Mouse (Mus musculus) hindbrain, embryonic 10.5 days (tissue): Measurements from ENCODE around the gene Smarcd1. TPM values are rescaled to one million over a fixed set of nuclear protein-coding genes. Genes with fewer than 3 reads are reported as not detected.

ENCODE experiments used
- DNase-seq: peaks from one replicate; pipeline ENCODE4 v3.0.0-alpha.2; 2017; ENCODE audit warnings: low spot score
- H3K27ac ChIP-seq: fragments of 300-500 bp; sonication (generic); 2 replicates; pipeline ENCODE4 v1.5.1; 2016; ENCODE audit warnings: mild to moderate bottlenecking, moderate library complexity
- H3K27me3 ChIP-seq: fragments of 300-500 bp; sonication (generic); 2 replicates; pipeline ENCODE4 v1.6.1; 2016; ENCODE audit warnings: mild to moderate bottlenecking; ENCODE audit not compliant: poor library complexity, insufficient read depth, severe bottlenecking
- H3K36me3 ChIP-seq: fragments of 300-500 bp; sonication (generic); 2 replicates; pipeline ENCODE4 v1.6.1; 2016; ENCODE audit warnings: mild to moderate bottlenecking, moderate library complexity
- H3K4me1 ChIP-seq: fragments of 300-500 bp; sonication (generic); replicated peaks from 2 replicates; pipeline ENCODE4 v1.6.1; 2016; ENCODE audit warnings: mild to moderate bottlenecking
- H3K4me3 ChIP-seq: fragments of 300-500 bp; sonication (generic); 2 replicates; pipeline ENCODE4 v1.5.1; 2016; ENCODE audit warnings: mild to moderate bottlenecking, moderate library complexity
- H3K9me3 ChIP-seq: fragments of 300-500 bp; sonication (generic); 2 replicates; pipeline ENCODE4 v1.6.1; 2016; ENCODE audit warnings: mild to moderate bottlenecking, moderate library complexity
- WGBS: fragments of 180-500 bp; shearing (Covaris S2); methylation state at CpG from one replicate; pipeline ENCODE4 v1.1.7; 2016; 5-methylcytosine and 5-hydroxymethylcytosine counted together
- polyA plus RNA-seq: library from polyadenylated mRNA; unstranded; fragments of >200 nt; fragmentation: Nextera tagmentation; extraction: Ambion mirVana; gene quantifications from 2 replicates; pipeline ENCODE4 v1.2.1, GENCODE M21; 2016

Gene Smarcd1
- 101 and 118 TPM in 2 replicates for polyA plus RNA-seq

DNA sequence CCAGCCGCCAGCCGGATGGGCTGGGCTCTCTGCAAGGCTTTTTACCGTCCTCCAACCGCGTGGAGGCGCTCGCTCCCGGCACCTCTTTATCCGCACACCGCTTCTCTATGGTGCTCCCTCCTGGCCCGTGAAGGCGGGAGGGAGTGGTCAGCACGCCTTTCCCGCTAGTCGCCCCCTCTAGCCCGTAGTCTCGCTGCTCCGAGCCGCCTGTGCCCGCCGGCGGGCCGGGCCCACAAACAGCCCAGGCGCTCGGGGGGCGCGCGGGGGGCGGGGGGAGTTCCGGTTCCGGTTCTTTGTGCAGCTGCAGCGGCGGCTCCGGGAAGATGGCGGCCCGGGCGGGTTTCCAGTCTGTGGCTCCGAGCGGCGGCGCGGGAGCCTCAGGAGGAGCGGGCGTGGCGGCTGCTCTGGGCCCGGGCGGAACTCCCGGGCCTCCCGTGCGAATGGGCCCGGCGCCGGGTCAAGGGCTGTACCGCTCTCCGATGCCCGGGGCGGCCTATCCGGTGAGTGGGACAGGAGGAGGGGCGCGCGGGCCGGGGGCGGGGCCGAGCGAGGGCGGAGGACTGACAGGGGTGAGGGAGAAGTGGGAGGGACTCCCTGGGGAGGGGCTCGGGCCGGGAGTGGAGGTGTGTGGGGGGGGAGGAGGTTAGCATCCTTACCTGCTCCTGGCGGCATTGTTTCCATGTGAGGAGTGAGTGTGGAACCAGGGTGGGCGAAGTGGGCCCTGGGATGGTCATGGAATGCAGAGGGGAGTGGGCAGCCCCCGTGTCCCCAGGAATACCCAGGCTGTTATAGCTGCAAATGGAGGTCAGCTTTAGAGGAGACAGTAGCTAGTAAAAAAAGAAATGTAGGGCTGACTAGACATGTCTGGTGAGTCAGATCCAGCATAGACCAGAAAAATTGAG lies at the start of gene Smarcd1:
Gene Smarcd1, plus strand, starts transcription at position 131 of the 902 bp plus-strand sequence.
- Histone ChIP-seq H3K27me3 (peaks cover 18% of the 10 kb centered on the region), H3K9me3 (no peaks in the 10 kb centered on the region), H3K27ac (peak within 1 kb of the TSS; percentile 100), H3K36me3 (peaks cover 51% of the 10 kb centered on the region), H3K4me3 (peak within 1 kb of the TSS; percentile 88), H3K4me1 (peaks cover 56% of the 10 kb centered on the region)
- DNase-seq: peak; percentile 98
- WGBS: under 1% methylated on average over 71 of the region's 71 CpGs

DNA sequence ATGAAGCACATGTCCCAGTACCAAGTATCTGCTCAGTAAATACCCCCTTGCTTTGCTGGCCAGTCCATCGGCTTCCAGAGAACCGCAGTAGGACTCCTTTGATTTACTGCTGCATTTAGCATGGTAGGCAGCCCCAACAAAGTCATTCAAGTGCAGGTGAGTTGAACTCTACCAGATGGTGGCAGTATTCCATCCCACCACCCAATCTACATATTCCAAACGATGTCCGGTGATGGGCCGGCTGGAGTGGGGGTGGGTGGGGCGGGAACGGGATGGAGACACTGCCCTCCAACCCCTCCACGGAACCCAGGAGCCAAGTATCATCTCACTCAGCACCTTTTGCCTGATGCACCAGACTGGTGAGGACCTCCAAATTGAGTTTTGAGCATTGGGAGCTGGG lies 48.6 kb upstream of the Smarcd1 start:
- Histone ChIP-seq H3K27me3 (peaks cover 51% of the 10 kb centered on the region), H3K27ac (peak overlapping the region; percentile 78), H3K4me3 (peak overlapping the region; percentile 45)

DNA sequence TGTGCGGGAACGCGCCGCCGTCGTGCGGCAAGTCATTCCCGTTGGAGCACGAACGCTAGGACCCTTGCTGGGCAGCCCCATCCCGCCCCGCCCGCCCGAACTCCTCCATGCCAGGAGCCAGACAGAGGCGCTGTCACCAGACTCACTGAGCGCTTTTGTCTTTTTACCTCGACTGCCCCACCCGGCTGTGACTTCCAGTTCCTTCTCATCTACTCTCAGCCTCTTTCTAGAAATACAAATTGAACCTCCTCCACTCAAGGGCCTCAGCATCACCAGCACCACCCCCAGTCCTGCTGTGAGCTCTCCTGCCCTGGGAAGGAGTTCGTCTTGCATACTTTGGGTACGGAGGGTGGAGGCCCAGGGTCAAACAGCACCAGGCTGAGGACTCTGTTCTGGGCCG lies 48.1 kb upstream of the Smarcd1 start:
- H3K36me3 ChIP-seq: no peaks in the 10 kb centered on the region
- no peak for DNase-seq
- WGBS: 3% methylated on average over 21 of the region's 21 CpGs
- H3K27ac ChIP-seq: peak overlapping the region; percentile 78
- no peaks in the 10 kb centered on the region for H3K9me3 ChIP-seq
- peaks cover 50% of the 10 kb centered on the region for H3K4me1 ChIP-seq
- peak overlapping the region; percentile 45 for H3K4me3 ChIP-seq
- H3K27me3 ChIP-seq: peaks cover 51% of the 10 kb centered on the region

More for the DNA sequence above, 48.6 kb upstream of the Smarcd1 start:
- Histone ChIP-seq H3K4me1 (peaks cover 56% of the 10 kb centered on the region), H3K9me3 (no peaks in the 10 kb centered on the region), H3K36me3 (no peaks in the 10 kb centered on the region)
- DNase-seq: peak; percentile 55
- 10% methylated on average over 8 of the region's 8 CpGs for WGBS

DNA sequence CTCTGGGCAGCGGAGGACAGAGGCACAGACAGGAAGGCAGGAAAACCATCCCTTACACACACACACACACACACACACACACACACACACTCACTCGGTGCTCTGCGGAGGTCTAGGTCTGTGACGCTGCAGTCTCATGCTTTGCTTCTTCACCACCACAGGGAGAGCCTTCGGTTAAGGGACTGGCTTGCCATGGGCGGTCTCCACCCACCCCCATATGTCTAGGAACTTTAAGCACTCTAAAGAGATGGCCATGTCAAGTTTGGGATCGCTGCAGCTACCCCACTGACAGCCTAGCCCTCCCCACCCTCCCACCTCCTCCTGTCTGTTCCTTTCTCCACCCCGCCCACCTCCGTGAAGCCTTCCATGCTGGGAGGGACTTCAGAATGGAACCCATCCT lies 46.0 kb upstream of the Smarcd1 start:
- peaks cover 32% of the 10 kb centered on the region for H3K4me1 ChIP-seq
- WGBS: 44% methylated on average over 9 of the region's 9 CpGs
- peaks cover 55% of the 10 kb centered on the region for H3K27me3 ChIP-seq
- H3K4me3 ChIP-seq: no peak overlapping the region
- no peaks in the 10 kb centered on the region for H3K9me3 ChIP-seq
- DNase-seq: no peak
- H3K36me3 ChIP-seq: no peaks in the 10 kb centered on the region
- 0 out of 2 replicates have a peak overlapping the region, but pooled peaks have one; percentile 17 for H3K27ac ChIP-seq

DNA sequence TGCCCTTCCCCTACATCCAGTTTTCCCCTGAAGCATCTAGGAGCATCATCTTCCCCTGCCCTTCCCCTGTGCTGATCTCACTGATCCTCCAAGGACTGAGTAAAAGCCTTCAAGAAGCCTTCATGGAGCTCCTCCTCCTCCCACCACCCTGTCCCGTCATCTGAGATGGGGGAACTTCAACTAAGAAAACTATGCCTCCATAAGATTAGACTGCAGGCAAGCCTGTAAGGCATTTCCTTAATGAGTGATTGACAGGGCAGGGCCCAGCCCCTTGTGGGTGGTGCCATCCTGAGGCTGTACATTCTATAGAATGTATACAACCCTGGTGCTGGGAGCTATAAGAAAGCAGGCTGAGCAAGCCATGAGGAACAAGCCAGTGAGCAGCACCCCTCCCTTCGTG lies 43.5 kb upstream of the Smarcd1 start:
- Histone ChIP-seq H3K4me1 (peaks cover 28% of the 10 kb centered on the region), H3K9me3 (no peaks in the 10 kb centered on the region), H3K27ac (no peak overlapping the region), H3K36me3 (no peaks in the 10 kb centered on the region), H3K4me3 (no peak overlapping the region), H3K27me3 (peaks cover 55% of the 10 kb centered on the region)
- DNase-seq: no peak
- WGBS: 57% methylated on average over 2 of the region's 2 CpGs

DNA sequence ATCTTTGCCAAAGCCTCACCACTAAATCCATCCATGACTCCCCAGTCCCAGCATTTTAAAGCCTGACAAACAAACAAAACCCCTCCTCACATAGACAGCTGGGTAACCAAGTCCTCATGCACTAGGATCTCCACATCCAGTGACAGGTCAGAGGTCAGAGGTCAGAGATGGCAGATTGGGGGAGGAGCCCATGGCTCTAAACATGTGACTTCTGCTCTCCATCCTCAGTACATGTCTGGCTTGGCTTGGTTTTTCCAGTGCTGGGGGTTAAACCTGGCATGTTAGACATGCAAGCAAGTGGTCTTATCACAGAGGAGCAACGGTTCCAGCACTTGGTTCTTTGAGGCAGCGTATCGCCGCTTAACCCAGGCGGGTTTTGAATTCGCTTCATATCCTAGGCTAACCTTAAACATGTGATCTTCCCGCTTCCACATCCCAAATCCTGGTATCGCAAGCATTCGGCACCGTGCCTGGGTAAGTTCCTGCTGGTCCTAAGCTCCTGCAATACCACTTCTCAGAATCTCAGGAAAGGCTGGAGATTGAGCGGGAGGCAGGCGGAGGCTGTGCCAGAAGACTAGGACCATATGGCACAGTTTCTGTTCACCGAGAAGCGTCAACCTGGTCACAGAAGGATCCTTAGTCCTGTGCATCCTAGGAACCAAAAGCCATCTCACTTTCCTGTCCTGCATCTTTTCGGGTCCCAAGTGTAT lies 40.7 kb upstream of the Smarcd1 start:
- Histone ChIP-seq H3K4me1 (peaks cover 39% of the 10 kb centered on the region), H3K27me3 (peaks cover 53% of the 10 kb centered on the region), H3K4me3 (no peak overlapping the region), H3K27ac (0 out of 2 replicates have a peak overlapping the region, but pooled peaks have one; percentile 31), H3K36me3 (no peaks in the 10 kb centered on the region), H3K9me3 (no peaks in the 10 kb centered on the region)
- 93% methylated on average over 15 of the region's 15 CpGs for WGBS
- DNase-seq: no peak

DNA sequence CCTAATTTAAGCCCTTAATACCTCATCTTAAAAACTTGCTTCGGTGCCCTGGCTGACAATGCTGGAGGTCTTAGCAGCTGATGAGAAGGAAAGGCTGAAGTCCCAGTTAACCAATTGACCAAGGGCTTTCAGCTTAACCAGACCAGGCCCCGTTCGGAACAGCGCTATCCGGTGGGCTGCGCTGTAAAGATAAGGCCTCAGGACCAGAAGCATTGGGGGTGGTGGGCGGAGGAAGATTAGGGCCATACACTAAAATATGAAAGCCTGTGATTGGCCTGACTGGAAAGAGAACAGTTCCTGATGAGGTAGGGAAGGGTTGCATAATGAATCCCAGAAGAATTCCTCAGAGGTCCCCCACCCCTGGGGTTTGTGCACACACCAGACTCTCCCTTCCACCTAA lies 39.6 kb upstream of the Smarcd1 start:
- Histone ChIP-seq H3K4me3 (no peak overlapping the region), H3K36me3 (no peaks in the 10 kb centered on the region), H3K4me1 (peaks cover 40% of the 10 kb centered on the region), H3K9me3 (no peaks in the 10 kb centered on the region), H3K27ac (no peak overlapping the region), H3K27me3 (peaks cover 55% of the 10 kb centered on the region)
- WGBS: 61% methylated on average over 7 of the region's 7 CpGs
- DNase-seq: no peak

DNA sequence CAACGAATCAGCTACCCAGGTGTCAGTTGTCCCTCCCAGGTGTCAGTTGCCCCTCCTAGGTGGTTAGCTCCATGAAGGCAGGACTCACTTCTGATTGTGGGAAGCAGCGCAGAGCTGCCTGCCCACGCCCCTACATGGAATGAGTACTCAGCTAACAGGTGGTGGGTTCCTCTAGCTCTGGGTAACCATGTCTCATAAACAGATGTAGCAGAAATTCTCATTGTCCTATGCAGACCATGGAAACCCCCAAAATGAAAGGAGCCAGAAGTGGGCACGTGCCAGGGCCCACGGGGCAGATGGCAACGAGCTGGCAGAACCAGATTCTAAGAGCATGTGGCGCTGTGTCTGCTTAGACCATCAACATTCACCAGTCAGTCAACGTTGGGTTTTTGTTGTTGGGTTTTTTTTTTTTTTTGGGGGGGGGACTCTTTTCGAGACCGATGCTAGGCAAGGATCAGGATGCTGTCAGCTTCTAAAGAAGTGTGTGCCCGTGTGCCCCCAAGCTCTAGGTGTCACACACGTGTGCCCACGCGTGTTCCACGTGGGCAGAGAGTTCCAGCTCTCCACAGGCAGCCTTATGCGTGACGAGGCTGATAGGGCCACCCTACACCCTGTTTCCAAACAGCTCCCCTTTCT lies 37.8 kb upstream of the Smarcd1 start:
- Histone ChIP-seq H3K27ac (peak overlapping the region; percentile 86), H3K9me3 (no peaks in the 10 kb centered on the region), H3K27me3 (peaks cover 64% of the 10 kb centered on the region), H3K4me3 (peak overlapping the region; percentile 57), H3K36me3 (no peaks in the 10 kb centered on the region), H3K4me1 (peaks cover 47% of the 10 kb centered on the region)
- no peak for DNase-seq
- WGBS: 4% methylated on average over 17 of the region's 17 CpGs

DNA sequence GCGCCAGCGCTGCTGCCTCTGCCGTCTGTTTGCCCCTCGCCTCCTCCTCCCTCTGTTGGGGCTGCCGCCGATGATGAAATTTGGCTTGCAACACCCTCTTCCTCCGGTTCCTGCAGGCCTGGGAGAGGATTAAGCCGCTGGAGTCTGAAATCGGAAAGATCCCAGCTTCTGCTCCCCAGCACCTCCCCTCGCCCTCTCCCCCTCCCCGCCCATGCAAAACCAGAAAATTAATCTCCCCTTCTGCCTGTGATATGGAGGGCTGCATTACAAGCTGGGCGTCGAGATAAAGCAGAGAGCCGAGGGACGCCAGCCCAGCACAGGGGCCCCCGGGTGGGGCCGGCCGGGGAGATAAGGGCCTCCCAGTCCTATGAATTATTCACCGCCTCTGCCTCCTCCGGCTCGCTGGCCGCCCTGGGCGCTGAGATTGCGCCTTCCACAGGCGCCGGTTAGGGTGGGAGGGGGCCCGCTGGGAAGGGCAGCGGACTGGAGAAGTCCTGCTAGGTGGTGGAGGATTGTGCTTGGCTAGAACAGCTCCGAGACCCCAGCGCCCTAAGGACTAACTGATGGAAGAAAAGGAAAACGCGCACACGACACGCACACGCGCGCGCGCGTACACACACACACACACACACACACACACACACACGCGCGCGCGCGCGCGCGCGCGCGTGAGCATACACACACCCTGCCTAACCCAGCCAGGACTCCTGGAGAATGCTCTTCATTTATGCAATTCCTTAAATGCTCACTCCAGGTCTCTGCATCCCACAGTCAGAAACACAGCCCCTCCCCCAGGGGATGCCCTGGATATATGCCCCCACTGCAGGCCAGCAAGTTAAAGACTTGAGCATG lies 37.1 kb upstream of the Smarcd1 start:
- peak overlapping the region; percentile 57 for H3K4me3 ChIP-seq
- under 1% methylated on average over 51 of the region's 52 CpGs for WGBS
- no peaks in the 10 kb centered on the region for H3K9me3 ChIP-seq
- H3K36me3 ChIP-seq: no peaks in the 10 kb centered on the region
- DNase-seq: peak; percentile 66
- peak overlapping the region; percentile 86 for H3K27ac ChIP-seq
- peaks cover 54% of the 10 kb centered on the region for H3K4me1 ChIP-seq
- H3K27me3 ChIP-seq: peaks cover 71% of the 10 kb centered on the region

DNA sequence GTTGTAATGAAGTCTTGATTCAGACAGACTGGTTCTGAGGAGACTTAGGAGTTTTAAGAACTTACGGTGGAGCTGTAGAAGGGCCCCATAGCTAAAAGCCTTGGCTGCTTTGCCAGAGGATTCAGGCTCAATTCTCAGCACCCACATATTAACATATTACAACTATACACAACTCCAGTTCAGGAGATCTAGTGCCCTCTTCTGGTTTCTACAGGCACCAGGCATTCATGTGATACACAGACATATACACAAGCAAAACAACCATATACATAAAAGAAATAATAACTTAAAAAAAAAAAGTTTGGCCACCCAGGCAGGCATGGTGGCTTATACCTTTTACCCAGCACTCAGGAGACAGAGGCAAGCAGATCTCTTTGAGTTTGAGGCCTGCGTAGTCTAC lies 34.4 kb upstream of the Smarcd1 start:
- H3K4me3 ChIP-seq: no peak overlapping the region
- H3K4me1 ChIP-seq: peaks cover 69% of the 10 kb centered on the region
- no peak overlapping the region for H3K27ac ChIP-seq
- no peaks in the 10 kb centered on the region for H3K9me3 ChIP-seq
- H3K36me3 ChIP-seq: no peaks in the 10 kb centered on the region
- peaks cover 84% of the 10 kb centered on the region for H3K27me3 ChIP-seq
- WGBS: 91% methylated on average over 2 of the region's 2 CpGs
- DNase-seq: no peak

DNA sequence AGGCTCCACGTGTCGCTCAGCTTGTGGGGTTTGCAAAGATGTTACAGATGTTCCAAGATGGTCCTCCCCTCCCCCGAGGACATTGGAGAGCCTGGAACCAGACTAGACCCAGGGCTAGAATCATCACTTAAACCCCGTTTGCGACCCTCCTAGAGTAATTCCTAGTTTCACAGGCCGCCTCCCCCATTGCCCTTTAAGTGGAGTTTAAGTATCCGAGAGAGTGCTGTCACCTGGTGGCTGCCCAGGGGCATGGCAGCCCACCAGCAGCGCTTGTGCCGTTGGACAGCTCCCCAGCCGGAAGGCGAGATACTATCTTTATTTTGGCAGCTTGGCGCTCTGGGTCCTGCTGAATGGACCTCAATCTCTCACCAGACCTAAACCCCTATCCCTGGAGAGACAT lies 33.0 kb upstream of the Smarcd1 start:
- peaks cover 75% of the 10 kb centered on the region for H3K4me1 ChIP-seq
- H3K27me3 ChIP-seq: peaks cover 91% of the 10 kb centered on the region
- no peaks in the 10 kb centered on the region for H3K36me3 ChIP-seq
- peak overlapping the region; percentile 5; the same call in 1 of the 2 replicates for H3K4me3 ChIP-seq
- WGBS: 2% methylated on average over 12 of the region's 12 CpGs
- peak; percentile 74 for DNase-seq
- no peaks in the 10 kb centered on the region for H3K9me3 ChIP-seq
- H3K27ac ChIP-seq: no peak overlapping the region; the same call in 1 of the 2 replicates

DNA sequence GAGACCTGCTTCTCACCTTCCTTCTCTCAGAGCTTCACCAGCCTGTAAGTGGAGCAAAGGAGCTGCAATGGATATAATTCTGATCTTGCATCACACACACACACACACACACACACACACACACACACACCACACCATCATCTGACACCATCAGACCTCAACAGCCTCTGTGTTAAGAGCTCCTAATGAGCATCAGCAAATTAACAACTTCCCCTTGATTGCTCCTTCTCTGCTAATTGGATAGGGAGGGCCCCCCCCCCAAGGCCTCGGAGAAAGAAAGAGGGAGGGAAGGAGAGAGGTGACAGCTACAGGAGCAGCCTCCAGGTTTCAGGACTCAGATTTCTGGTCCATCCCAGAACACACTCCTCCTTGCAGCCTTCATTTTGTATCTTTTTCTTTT lies 32.5 kb upstream of the Smarcd1 start:
- Histone ChIP-seq H3K36me3 (no peaks in the 10 kb centered on the region), H3K27me3 (peaks cover 88% of the 10 kb centered on the region), H3K4me1 (peaks cover 70% of the 10 kb centered on the region), H3K4me3 (peak overlapping the region; percentile 5; the same call in 1 of the 2 replicates), H3K9me3 (no peaks in the 10 kb centered on the region), H3K27ac (no peak overlapping the region; the same call in 1 of the 2 replicates)
- WGBS: 13% methylated on average over 1 of the region's 1 CpGs
- DNase-seq: no peak
